Mouse (Mus musculus): ENCODE data around the gene Dbx2.

Gene Dbx2

GRCm38 (mm10) chr15:95612600-95612999 is 43.2 kb downstream of the Dbx2 start:
- DNase-seq: no peak

DNA sequence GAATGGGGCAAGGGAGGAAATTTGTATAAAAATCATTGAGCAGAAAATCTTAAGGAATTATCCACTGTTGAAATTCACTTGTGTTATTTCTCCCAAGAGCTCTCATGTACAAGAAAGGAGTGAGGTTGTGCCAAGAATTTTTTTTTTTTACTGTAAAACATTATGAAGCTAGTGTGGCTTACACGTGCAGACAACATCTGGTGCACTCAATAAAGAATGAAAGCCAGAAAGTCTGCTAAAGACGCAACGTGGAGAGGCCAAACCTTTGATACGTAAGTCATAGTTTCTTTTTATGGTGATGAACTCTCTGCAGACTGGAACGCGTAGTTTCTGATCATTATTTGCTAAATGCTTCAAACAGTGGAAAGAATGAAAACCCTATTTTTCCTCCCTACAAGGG is 54.6 kb downstream of the Dbx2 start:
- no peak for DNase-seq

DNA sequence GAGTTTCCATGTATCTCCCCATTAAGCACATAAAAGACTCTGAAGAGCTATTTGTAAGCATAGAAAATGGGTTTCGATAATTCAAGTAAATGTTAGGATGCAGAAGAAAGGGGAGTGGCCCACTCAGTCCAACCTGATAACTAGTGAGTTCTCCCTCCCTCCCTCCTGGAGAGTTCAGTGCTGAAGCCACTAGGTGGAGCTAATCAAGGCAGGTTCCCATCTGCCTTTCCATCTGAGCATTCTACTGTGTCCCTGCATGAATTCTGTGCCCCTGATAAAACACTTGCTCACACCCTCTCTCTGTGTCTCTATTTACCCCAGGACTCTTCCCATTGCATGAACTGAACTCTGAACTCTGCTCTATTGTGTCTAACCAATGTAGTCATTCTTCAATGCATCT is 57.1 kb downstream of the Dbx2 start:
- peak; percentile 55 for DNase-seq

GRCm38 (mm10) chr15:95586906-95587305 is 68.9 kb downstream of the Dbx2 start:
- DNase-seq: no peak

- peak; percentile 48 for DNase-seq
Observed at GRCm38 (mm10) chr15:95584891-95585290, 70.9 kb downstream of the Dbx2 start.

GRCm38 (mm10) chr15:95574661-95575060 is 81.1 kb downstream of the Dbx2 start:
- peak; percentile 74 for DNase-seq
